Mouse (Mus musculus) cortical plate, adult 2 months (tissue): ENCODE data around the gene Hivep2.

Source experiments
- CTCF ChIP-seq: fragments of 200-500 bp; IDR thresholded peaks from 2 replicates; pipeline ENCODE4 v1.5.1; 2011; ENCODE audit warnings: mild to moderate bottlenecking, control low read depth, low read length; ENCODE audit not compliant: insufficient read depth; ENCODE audit errors: extremely low read depth
- POLR2A ChIP-seq: fragments of 200-500 bp; IDR thresholded peaks from 2 replicates; pipeline ENCODE4 v1.6.1; 2011; ENCODE audit warnings: mild to moderate bottlenecking, low read length, control low read depth; ENCODE audit not compliant: insufficient read depth; ENCODE audit errors: extremely low read depth

- no peak for TF ChIP-seq CTCF
- no peak for TF ChIP-seq POLR2A
Observed at GRCm38 (mm10) chr10:14132061-14132460, 166.2 kb downstream of the Hivep2 start.
